Comparison of ENCODE assay signal across 12 mouse cellular contexts in the genomic region with DNA sequence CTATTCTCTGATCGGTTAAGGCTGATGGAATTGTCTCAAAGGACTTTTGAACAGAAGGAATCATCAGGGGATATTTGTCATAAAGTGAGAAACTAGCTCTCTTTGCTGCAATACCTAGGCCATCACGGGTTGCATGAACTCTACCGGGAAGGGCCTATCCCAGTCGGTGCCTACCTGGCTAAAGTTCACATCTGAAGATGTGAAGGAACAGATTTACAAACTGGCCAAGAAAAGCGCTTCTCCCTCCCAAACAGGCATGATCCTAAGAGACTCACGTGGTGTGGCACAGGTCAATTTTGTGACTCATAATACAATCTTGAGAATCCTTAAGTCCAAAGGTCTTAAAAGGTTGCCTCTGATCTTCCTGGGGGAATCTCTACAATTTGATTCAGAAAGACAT.
"Had no signal": no experiment of that assay in that cellular context is flagged by ENCODE, and none has a peak within 500 bp of the region (broad histone marks: within the 10 kb centered on the region; RNA-seq: fewer than 3 reads in every experiment).

No protein-coding gene starts in this region.

- H3K27ac ChIP-seq: left cerebral cortex, adult 2 months; limb, embryonic 10.5 days; midbrain, embryonic 15.5 days; neural tube, embryonic 13.5 days had no signal

- H3K36me3 ChIP-seq: limb, embryonic 10.5 days; liver, embryonic 15.5 days; midbrain, embryonic 15.5 days; neural tube, embryonic 13.5 days had no signal

- H3K9me3 ChIP-seq: limb, embryonic 10.5 days; liver, embryonic 15.5 days; megakaryocyte, embryonic 14.5 days; midbrain, embryonic 15.5 days; neural tube, embryonic 13.5 days had no signal

- H3K27me3 ChIP-seq: midbrain, embryonic 15.5 days; neural tube, embryonic 13.5 days had no signal

- ATAC-seq: midbrain, embryonic 15.5 days had no signal

- H3K4me1 ChIP-seq: limb, embryonic 10.5 days had no signal

- H3K4me3 ChIP-seq: left cerebral cortex, adult 2 months; limb, embryonic 10.5 days; liver, embryonic 15.5 days; megakaryocyte, embryonic 14.5 days; midbrain, embryonic 15.5 days; neural tube, embryonic 13.5 days had no signal

- H3K9ac ChIP-seq: liver, embryonic 15.5 days; midbrain, embryonic 15.5 days; neural tube, embryonic 13.5 days had no signal

- DNase-seq: lung, adult 2 months; lung, postnatal 10 days; retina, postnatal 1 day; thymus, postnatal 36 days had no signal

- H3K4me2 ChIP-seq: liver, embryonic 11.5 days; liver, embryonic 15.5 days; midbrain, embryonic 11.5 days; midbrain, embryonic 15.5 days; neural tube, embryonic 13.5 days had no signal
